Mouse (Mus musculus): Measurements from ENCODE around the gene Tecpr2. TPM values are rescaled to one million over a fixed set of nuclear protein-coding genes. Genes with fewer than 3 reads are reported as not detected.

The Tecpr2 gene
- 4.1 TPM for polyA plus RNA-seq (2014; fragmentation: Illumina TruSeq; extraction: RNeasy Lipid Tissue Mini Kit (QIAGEN cat#74804); ENCODE audit: low read depth, low replicate concordance)

GRCm38 (mm10) chr12:110889036-110890020, at the start of gene Tecpr2, which contains the start of gene Cinp:
Gene Tecpr2 (plus strand): TSS chr12:110889264.
Gene Cinp (minus strand): TSS chr12:110889145.

DNA sequence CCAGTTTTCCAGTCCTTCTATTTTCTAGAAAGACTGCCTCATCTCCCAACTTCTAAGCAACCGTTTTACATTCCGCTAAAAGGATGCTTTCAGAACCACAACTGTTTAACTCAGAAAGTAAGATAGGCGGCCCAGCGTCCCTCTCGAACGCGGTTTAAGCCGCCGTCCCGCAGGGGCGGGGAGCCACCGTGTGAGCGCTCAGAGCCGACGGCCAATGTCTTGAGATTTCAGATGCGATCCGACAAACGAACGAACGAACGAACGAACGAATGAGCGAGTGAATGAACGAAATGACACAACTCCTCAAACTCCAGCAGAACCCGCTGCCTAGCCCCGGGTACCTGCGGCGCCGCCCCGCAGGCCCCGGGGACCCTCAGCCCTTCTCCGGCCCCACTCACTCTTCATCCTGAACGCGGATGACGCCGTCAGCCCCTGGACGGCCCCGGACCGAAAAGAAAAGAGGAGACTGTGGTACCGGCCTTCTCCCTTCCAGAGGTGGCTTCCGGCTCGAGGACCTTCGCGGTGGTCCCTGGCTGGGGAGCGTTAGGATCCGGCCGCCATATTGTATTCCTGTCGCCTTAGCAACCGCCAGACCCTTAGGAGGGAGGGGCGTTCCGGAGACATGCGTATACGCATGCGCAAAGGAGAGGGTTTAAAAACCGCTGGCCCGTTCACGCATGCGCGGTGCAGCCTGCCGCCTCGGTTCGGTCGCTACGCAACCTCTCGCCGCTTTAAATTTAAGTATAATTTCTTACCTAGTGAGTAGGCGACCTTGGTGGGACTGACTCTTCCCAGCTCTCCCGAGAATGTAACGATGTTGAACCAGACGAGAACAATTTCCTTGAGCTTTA, 48.5 kb upstream of the Tecpr2 start, which contains the start of gene Mok:
Gene Mok (minus strand): TSS at position 592 of the 851 bp plus-strand sequence.

GRCm38 (mm10) chr12:110850010-110850928, 38.8 kb upstream of the Tecpr2 start, which contains the start of gene Zfp839:
Gene Zfp839 (plus strand): TSS chr12:110850253.

DNA sequence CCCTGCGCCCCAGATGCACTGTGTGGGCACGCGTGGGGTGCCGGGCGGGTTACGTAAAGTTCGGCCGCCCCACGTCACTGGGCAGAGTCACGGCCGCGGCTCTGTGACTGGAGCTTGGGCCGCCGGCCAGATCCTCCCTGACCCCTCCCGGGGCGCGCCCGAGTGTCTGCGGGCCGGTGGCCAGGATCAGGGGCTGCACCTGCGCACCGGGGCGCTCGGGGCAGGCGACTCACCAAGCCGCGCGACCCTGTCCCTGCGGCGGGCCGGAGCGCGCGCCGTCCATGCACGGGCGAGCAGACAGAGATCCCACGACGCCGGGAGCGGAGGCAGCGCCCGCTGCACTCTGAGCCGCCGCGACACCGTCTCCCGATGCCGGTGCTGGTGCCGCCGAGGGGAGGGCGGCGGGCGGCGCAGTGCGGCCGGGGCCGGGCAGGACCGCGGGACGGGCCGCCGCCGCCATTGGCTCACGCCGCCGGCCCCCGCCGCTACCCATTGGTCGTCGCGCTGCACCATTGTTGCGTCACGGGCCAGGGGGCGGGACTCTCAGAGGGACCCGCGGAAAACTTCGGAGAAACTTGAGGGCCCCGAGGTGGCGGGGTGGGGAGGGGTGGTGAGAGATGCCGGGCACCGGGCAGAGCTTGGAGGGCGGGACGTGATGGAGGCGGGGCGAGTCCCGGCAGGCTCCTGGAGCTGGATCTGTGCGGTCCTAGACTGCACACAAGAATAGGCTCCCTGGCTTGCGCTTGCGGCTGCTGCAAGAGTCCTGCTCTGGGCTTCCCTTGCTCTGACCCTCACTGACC, 89.7 kb downstream of the Tecpr2 start, which contains the start of gene Ankrd9:
Gene Ankrd9 (minus strand): TSS at position 434 of the 800 bp plus-strand sequence.

Other genes starting within 250 kb of the Tecpr2 start
- gene 1700001K19Rik, start 206.6 kb upstream of the Tecpr2 start, polyA plus RNA-seq (2014; fragmentation: Illumina TruSeq; extraction: RNeasy Lipid Tissue Mini Kit (QIAGEN cat#74804); ENCODE audit: low read depth, low replicate concordance): not detected
- 3,299 TPM for gene Hsp90aa1, start 186.5 kb upstream of the Tecpr2 start, polyA plus RNA-seq (2014; fragmentation: Illumina TruSeq; extraction: RNeasy Lipid Tissue Mini Kit (QIAGEN cat#74804); ENCODE audit: low read depth, low replicate concordance)
- 44.5 TPM for gene Wdr20, start 151.3 kb upstream of the Tecpr2 start, polyA plus RNA-seq (2014; fragmentation: Illumina TruSeq; extraction: RNeasy Lipid Tissue Mini Kit (QIAGEN cat#74804); ENCODE audit: low read depth, low replicate concordance)
- gene Mok, start 48.3 kb upstream of the Tecpr2 start, polyA plus RNA-seq (2014; fragmentation: Illumina TruSeq; extraction: RNeasy Lipid Tissue Mini Kit (QIAGEN cat#74804); ENCODE audit: low read depth, low replicate concordance): 0.70 TPM
- gene Zfp839, start 39.0 kb upstream of the Tecpr2 start, polyA plus RNA-seq (2014; fragmentation: Illumina TruSeq; extraction: RNeasy Lipid Tissue Mini Kit (QIAGEN cat#74804); ENCODE audit: low read depth, low replicate concordance): 6.7 TPM
- gene Cinp, start 119 bp upstream of the Tecpr2 start, polyA plus RNA-seq (2014; fragmentation: Illumina TruSeq; extraction: RNeasy Lipid Tissue Mini Kit (QIAGEN cat#74804); ENCODE audit: low read depth, low replicate concordance): 31.6 TPM
- gene Ankrd9, start 89.8 kb downstream of the Tecpr2 start, polyA plus RNA-seq (2014; fragmentation: Illumina TruSeq; extraction: RNeasy Lipid Tissue Mini Kit (QIAGEN cat#74804); ENCODE audit: low read depth, low replicate concordance): not detected
- 48.8 TPM for gene Rcor1, start 150.1 kb downstream of the Tecpr2 start, polyA plus RNA-seq (2014; fragmentation: Illumina TruSeq; extraction: RNeasy Lipid Tissue Mini Kit (QIAGEN cat#74804); ENCODE audit: low read depth, low replicate concordance)

Data from adrenal gland, adult 10 weeks (tissue).